Mouse (Mus musculus) layer of hippocampus, postnatal 14 days (tissue): ENCODE data around the gene Ttc12. TPM values are rescaled to one million over a fixed set of nuclear protein-coding genes. Genes with fewer than 3 reads are reported as not detected.

ENCODE experiments used
- DNase-seq, 2 experiments: peaks; one replicate each; pipeline ENCODE4 v3.0.0; 2021 to 2022; ENCODE audit warnings: low spot score in 2 of 2, mixed read lengths in 1 of 2
- total RNA-seq, 2 experiments: library from RNA; stranded (reverse); gene quantifications; 2 replicates each; pipeline ENCODE4 v1.2.3; 2021

Ttc12 gene
- total RNA-seq, 2 experiments from 2014 or later = 2.1 to 2.3 TPM

GRCm38 (mm10) chr9:49396006-49396405 is 90.0 kb downstream of the Ttc12 start:
- no peak for DNase-seq

GRCm38 (mm10) chr9:49392242-49392641 is 93.8 kb downstream of the Ttc12 start:
- no peak for DNase-seq

Other genes with a start within 250 kb of the Ttc12 start
- not detected for gene Gm4894, start 235.7 kb downstream of the Ttc12 start, total RNA-seq
- gene Drd2, start 145.6 kb downstream of the Ttc12 start, total RNA-seq = 1 to 10 TPM; 2.6 to 3.4 TPM
- gene Ankk1, start 59.2 kb downstream of the Ttc12 start, total RNA-seq = not detected